Mouse (Mus musculus): Measurements from ENCODE around the gene Mrfap1.

GRCm38 (mm10) chr5:36817738-36818137, 21.2 kb upstream of the Mrfap1 start:
- TF ChIP-seq POLR2A (IDR thresholded peaks at IDR 0.05; ENCODE audit: extremely low read depth, insufficient read depth, low read length) (no peak), CTCF (IDR thresholded peaks at IDR 0.05; ENCODE audit: extremely low read depth, insufficient read depth, low read length) (no peak)
